In the genomic region with DNA sequence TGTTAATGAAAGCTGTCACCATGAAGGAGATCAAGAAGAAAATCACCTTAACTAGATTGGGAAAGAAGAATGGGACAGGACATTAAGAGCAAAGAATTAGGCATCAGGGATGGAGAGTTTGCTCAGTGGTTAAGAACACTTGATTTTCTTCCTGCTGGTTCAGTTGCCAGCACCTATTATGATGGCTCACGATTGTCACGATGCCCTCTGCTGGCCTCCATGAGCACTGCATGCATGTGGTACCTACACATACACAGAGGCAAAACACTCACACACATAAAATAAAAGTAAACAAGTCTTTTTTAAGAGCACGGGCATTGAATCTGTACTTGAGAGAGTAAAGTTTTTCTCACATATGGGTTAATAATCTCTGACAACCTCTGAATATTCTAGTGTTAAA, we compare ENCODE assay signal across 9 mouse cellular contexts.
DNase-seq lines count a peak whose midpoint lies in the region; TF ChIP-seq lines count a peak whose summit lies in the region.
"Had no signal": no experiment of that assay in that cellular context is flagged by ENCODE, and none has a peak within 500 bp of the region (broad histone marks: within the 10 kb centered on the region; RNA-seq: fewer than 3 reads in every experiment).

No protein-coding gene starts in this region.

- TF ChIP-seq POLR2A in cortical plate, adult 2 months (IDR thresholded peaks at IDR 0.05; ENCODE audit: extremely low read depth, insufficient read depth, low read length): no peak

- no peaks in the 10 kb centered on the region for H3K4me1 ChIP-seq in cortical plate, adult 2 months (ENCODE audit: control insufficient read depth, insufficient read depth, low read length)
- H3K4me1 ChIP-seq: limb, embryonic 15.5 days had no signal

- no peak overlapping the region for H3K27ac ChIP-seq in cortical plate, adult 2 months (ENCODE audit: insufficient read depth, low read length)
- H3K27ac ChIP-seq: limb, embryonic 15.5 days had no signal

- intact Hi-C loops in heart, postnatal 10 days (cut with DNase I): loop anchor here (10.0 kb wide), 1 partner anchor 136 kb away; no protein-coding TSS in a partner anchor

- DNase-seq in heart, postnatal 10 days: peak; percentile 12 to 28
- no peak for DNase-seq in heart, adult 8-10 months (ENCODE audit: low spot score)
- peak; percentile 5 for DNase-seq in urinary bladder, postnatal 25 days (ENCODE audit: low spot score)
- no peak for DNase-seq in urinary bladder, adult 18-20 months (ENCODE audit: low spot score in 2 of 2)
- peak; percentile 47 for DNase-seq in lung, postnatal 10 days
- DNase-seq in thymus, postnatal 25 days: peak; percentile 63
- no peak for DNase-seq in urinary bladder, adult 2 months (ENCODE audit: low spot score)

- no peak overlapping the region for H3K4me3 ChIP-seq in cortical plate, adult 2 months (ENCODE audit: insufficient read depth, low read length)
- H3K4me3 ChIP-seq: limb, embryonic 15.5 days had no signal

- TF ChIP-seq CTCF in cortical plate, adult 2 months (IDR thresholded peaks at IDR 0.05; ENCODE audit: extremely low read depth, insufficient read depth, low read length): peak; percentile 40

Comparison
In these comparisons a context has a peak if more than half of its experiments do, and no peak if none do; other contexts are left out.
1. DNase-seq: peak in heart, postnatal 10 days (2 of 2), urinary bladder, postnatal 25 days (single experiment), lung, postnatal 10 days (single experiment) and thymus, postnatal 25 days (single experiment); none in heart, adult 8-10 months (single experiment), urinary bladder, adult 18-20 months (0 of 2) and urinary bladder, adult 2 months (single experiment).